Mouse (Mus musculus): ENCODE measurements around the gene Cytip.

The Cytip gene

DNA sequence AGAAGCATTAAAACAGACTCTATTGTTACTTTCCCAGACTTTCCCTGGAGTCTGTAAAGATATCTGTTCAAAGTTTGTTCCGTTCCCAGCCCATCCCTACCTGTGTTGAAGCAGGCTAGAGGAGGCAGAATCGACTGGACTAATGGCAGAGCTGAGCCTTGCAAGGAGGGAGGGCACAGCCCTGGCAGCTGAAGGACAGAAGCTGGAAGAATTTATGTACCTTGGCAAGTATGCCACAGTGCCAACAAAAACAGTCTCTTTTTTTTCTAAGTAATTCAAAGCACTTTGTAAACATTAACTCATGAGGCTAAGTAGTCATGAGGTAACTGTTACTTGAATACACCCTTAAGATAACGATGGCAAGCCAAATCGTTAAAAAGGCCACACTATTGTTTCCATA lies at the start of gene Cytip:
Gene Cytip, minus strand, starts transcription at position 187 of the 400 bp plus-strand sequence.
- no peak for DNase-seq

DNA sequence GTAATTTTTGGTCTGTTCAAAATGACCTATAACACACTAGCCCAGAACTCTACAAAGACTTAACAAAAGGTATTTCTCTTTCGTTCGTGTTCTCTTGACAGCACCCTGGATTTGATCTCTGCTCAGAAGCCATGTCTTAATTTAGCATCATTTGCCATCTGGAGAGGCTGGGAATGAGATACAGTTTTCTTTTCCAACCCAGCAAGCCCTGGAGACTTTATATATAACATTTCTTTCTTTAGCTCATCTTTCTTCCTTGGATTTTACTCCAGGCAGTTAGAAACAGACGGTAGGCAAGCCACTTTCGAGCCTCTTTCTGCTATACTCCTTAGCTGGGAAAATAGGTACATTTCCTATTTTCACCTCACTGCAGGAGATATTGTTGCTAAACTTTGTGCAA lies 45.3 kb upstream of the Cytip start:
- DNase-seq = no peak

DNA sequence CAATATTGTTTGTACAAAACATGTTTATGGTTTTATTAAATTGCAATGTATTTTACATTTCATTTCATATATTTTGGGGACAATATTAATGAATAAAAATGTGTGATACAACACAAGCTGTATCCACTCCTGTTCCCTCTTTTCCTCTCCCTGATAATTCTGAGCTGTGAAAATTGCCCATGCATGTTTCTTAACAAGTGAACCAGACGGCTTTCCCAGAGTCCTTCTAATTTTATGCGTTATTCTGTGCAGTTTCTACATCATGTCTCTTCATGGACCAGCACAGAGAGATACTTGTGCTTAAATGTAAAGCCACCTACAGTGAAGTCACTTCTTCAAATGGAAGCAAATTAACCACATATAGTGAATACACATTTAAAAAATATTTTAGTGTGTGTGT lies 42.2 kb upstream of the Cytip start:
- DNase-seq = no peak

DNA sequence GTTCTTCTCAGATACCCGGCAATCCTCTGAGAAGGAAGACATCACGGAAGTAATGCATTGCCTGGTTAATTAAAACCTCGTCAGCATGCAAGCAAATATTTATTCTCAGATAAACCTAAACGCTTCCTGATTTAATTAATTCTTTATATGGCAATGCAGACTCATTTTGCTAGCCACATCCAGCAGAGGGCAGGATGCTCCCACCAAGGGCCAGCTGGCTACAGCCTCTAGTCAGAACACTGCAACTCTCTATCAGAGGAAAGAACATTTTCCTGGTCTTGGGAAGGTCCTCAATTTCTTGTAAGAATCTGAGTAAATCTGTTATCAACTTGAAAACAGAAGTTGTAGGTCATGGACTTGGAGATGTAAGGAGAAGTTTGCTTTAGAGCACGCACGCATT lies 4.1 kb upstream of the Cytip start:
- peak; percentile 77 for DNase-seq

DNA sequence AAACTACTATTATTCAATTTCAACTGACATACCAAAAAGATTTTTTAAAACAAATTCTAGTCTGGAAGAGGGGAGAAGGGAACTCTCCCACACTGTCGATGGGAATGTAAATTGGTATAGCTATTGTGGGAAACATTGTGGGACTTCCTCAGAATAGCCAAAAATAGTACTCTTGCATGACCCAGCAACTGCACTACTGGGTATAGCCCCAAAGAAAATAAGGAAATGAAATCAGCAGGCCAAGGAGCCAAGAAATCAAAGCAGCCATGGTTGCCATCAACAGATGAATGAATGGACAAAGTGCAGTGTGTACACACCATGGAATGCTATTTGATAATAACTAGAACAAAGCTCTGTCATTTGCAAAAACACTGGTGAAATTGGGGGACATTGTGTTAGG lies 1.5 kb upstream of the Cytip start:
- no peak for DNase-seq

DNA sequence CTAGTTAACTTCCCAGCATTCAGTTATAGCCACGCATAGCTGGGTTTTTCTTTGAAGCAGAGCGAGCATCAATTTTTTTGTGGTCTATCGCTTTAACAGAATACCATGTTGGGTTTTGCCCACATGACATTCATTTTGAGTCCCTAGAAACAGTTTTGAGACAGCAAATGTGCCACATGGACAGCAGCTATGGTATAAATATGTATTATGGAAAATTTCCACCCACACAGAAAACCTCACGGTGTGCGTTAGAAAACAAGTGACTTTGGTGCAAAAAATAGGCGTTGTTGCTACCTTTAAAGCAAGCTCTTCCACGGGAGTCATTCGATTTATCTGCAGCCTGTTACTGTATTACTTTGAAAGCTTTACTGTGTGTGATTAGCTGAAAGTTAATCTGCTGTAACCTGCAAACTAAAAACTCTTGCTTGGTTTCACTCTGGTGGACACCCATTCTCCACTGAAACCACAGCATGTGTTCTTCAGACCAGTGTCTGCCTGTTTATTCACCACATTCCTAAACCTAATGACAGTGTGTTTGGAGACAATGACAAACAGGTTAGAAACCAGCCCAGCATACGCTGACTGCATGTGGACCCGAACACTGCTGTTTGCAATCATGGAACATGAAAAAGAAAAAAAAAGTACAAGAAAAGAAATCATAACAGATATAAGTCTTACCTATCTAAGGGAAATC lies 763 bp downstream of the Cytip start:
- DNase-seq = no peak

DNA sequence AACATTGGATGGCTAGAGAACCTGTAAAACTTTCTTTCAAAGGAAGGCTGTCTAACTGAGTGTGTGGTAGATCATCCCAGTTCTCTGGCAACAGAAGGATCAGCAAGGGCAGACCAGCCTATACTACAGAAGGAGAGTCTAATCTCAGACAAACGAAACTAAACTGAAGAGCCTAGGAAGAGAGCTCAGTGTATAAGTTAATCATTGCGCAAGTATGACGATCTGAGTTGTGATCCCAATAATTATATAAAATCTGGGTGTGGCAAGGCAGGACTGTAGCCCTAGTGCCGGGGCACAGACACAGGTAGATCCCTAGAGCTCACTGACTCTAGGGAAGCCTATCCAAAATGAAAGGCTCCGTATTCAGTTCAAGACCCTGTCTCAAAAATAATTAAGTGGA lies 3.2 kb downstream of the Cytip start:
- DNase-seq = no peak

DNA sequence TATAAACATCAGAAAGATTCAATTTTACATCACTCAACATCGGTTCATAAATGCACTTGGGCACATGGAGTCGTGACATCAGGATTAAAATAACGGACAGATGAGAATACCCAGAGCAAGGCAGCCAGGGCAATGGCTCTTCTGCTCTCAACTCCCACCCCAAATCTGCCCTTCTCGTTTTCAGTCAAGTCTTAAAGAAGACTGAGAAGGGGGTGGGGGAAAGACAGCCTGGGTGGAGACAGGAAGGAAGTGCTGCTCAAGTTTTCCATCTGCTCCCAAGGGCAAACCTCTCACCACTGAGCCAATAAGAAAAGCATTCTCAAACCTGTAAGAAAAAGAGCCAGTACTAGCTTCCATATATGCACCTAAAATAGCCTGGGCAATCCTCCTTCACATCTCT lies 5.8 kb downstream of the Cytip start:
- DNase-seq = no peak

DNA sequence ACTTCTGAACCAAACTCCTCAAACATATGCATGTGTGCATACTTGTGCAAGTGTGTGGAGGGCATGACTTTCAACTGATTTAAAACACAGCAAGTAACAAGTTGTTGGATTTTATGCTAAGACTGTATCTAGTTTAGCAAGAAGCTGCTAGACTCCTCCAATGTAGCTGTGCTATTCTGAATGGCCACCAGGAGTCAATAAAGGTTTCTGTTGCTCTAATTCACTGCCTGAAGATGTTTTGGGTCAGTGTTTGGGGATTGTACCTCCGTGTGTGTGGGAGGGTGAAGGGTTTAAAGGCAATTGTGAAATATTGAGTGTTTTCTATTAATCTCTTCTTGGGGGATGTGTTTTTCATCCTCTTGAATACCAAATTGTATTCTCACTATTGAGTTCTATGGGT lies 6.4 kb downstream of the Cytip start:
- DNase-seq = no peak

DNA sequence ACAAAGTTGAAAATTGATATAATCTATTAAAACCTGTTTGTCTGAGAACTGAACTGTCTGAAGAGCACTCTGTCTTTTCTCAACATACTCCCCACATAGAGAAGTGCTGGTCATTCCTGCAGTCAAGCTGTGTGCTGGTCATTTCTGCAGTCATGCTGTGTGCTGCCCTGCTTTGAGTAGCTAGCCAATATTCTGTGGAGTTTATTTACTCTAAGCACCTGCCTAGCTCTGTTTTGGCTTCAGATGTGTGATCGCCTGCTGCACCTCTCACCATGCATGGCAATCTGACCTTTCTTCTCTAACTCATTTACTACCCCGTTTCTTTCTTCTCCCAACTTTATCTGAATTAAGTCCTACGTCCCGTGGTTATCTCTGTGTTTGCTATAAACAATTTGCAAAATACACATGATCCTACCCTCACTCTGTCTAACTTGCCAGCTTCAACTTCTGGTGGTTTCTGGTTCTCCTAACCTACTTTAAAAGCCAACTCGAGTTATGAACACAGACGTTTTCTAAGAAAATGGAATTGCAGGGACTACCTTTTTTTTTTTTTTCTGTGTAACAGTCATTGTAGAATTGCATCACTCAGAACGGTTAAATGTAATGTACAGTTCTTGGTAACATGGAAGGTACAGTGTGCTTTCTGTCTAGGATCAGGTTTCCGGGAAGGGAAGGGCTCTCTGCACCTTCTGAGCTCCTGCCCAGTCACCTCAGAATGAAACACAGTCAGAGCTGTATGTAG lies 7.9 kb downstream of the Cytip start:
- DNase-seq = no peak

DNA sequence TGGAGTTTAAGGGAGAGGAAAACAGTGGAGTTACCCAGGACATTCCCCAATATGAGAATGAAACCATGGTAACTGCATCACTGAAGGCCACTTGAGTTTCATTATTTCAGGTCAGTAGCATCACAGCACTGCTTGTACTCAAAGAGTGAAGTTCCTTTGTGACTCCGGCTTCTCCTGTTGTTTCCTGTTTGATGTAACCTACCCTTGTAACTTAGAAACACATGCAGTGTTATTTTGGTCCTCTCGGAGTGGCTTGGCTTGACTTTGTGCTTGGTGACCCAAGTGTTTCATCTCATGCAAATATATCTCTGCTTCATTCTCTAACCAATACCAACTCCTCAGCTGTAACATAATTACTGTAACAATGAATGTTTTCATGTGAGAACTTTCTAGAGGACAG lies 11.1 kb downstream of the Cytip start:
- no peak for DNase-seq

DNA sequence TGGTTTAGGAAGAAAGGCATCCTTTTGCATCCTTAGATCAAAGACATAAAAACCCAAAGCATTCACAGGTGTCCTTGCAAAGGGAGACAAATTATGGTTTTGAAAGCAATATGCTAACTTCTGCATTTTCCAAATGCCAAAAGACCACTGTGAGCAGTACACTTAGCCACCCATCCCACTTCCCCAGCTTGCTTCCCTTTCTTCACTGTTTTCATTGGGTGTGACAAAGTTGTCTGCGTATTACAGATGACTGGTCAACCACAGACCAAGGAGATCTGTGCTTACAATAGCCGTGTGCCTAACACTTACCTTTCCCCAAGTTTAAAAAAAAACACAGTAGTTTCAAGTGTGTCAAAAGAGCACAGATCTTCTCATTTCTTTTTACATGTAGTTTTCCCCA lies 11.7 kb downstream of the Cytip start:
- DNase-seq = no peak

DNA sequence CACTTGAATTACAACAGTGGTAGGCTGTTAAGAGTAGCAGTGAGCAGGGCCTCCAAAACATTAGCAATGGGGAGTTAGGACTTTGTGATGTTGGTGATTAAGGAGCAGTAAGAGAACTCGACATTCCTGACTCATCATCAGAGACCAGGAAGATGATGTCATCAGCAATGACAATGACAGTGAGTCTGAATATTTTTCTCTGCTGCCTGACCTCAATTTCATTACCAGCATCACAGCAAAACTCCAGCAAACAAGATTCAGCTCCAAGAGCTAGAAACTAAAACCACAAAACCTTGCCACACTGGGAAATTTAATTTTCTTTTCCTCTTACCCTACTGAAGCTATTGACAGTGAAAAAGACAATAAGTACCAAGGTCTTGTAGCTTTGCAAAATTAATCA lies 14.6 kb downstream of the Cytip start:
- DNase-seq = no peak

DNA sequence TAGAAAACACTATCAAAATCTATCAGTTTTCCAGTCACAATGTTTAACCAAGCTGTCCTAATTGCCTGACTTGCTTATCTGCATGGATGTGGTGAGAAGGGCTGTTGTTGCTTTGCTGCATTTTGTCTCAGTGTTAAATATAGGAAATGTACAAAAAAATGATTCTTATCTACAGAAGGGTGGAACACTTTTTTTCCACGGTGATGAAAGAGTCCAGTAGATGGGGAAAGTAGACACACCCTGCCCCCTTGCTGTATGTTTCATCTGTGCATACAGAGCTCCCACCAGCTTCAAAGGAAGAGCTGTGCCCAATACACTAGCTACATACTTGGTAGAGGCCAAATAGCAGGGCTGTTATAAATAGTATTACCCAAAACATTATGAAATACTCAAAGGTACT lies 16.3 kb downstream of the Cytip start:
- no peak for DNase-seq

DNA sequence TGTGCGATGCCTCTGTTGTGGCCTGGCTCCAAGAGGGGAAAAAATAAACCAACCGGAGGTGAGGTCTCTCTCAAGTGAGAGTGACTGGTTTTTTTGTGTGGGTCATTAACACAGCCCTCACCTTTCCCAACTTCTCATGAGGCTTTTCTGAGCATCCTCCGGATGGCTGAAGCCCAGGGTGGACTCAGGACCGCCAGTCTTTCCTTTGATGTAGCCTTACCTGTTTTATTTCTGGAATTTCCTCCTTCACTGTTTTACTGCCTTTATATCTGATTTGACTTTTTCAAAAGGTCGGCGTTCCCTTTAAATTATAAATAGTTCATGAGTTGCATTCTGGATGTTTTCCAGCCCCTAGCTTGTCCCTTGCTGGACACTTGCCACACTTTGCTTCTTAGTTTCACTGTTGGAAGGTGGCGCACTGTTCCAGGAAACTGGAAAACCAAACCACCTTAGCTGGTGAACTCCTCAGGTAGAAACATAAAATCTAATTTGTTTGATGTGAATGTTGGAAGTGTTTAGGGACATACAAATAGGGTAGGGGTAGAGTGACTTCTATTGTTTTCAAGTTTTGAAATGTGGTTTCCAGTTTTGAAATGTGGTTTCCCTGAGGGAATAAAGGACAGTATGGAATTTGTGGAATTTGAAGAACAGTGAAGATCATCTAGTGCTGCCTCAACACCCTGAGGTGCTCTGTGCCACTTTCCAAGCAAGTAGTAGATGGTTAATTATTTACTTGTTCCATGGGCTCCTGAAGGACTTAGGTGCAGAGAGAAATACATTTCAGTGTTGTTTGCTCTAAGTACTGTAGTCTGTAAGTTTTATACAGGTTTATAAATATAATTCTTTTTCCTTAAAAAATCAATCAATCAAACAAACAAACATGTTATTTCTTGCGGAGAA lies 19.7 kb downstream of the Cytip start:
- DNase-seq = no peak

DNA sequence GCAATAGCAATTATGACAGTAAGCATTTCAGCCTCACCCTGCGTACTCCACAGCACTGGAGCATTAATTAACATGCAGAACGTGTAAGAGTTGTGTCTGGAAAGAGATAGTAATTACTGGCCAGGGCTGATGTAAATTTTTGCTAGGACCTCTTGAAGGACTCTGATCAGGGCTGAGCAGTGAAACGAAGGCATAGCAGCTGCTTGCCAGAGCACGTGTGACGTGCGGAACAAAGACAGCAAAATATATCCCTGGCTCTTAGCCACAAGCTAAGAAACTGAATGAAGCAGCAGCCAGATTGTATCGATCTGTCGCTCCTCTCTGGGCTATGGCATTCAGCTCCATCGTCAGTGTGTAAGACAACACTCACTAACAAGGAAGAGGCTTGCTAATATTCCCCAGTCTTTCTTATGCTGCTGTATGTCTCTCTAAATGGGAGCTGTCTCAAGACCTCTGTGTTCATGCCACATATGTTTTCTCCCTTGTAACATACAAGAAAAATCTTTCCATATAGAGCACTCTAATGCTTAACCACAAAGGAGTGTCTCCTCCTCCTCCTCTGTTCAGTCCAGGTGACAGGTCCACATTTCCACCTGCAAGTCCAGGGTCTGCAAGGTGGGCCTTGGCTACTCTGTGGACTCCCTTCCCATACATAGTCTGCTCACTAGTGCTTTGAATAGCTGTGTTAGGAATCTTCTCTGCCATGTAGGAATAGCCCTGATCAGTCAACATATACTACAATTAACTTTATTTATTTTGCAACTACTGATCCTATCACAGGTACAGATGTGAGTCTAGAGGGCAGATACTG lies 20.7 kb downstream of the Cytip start:
- no peak for DNase-seq

DNA sequence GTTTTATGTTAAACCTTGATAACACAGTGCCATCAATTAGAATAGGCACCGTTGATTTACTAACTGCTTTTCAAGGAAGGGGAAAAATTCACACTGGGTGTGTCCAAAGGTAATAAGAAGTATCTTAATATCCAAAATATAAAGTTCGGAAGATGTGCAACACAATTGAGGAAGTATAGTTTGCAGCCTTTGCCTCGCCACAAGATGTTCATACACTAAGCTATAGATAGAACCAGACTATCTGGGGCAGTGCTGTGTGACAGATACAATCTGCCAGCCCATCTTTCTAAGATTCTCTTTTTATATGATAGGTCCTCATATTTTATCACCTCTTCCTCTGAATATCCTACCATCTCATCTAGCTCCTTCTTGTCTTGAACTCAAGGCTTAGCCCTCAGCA lies 22.4 kb downstream of the Cytip start:
- no peak for DNase-seq

DNA sequence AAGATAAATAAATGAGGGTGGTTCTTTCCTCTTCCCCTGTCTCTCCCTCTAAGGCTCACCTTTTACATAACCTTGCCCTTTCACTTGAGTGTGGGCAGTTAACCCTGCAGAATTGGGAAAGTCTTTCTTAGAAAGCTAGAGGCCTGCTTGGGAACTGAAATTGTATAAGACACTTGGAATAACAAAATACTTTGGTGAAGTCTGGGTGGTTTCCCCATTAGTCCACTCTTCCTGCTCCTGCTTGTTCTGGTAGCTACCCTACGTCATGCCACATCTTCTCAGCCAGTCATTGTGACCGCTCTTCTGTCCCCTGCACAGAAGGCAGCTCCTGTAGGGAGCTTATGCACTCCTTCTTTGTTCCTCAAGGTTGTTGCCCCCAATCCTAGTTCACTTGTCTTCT lies 26.2 kb downstream of the Cytip start:
- DNase-seq = no peak

DNA sequence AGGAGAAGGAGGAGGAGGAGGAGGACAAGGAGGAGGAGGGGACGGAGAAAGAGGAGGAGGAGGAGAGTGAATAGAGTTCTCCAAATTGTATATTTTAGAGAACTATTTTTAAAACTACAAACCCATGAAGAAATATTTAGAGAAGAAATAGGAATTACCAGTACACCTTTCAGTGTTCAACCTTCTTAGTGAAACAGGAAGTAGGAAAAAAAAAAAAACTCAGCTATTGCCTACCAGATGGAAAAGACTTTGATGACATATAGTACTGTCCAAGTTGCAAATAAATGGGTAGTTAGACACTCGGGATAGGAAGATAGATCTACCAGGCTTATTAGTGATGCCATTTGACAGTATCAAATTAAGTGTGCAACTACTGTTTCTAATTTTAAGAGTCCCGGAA lies 27.7 kb downstream of the Cytip start:
- no peak for DNase-seq

DNA sequence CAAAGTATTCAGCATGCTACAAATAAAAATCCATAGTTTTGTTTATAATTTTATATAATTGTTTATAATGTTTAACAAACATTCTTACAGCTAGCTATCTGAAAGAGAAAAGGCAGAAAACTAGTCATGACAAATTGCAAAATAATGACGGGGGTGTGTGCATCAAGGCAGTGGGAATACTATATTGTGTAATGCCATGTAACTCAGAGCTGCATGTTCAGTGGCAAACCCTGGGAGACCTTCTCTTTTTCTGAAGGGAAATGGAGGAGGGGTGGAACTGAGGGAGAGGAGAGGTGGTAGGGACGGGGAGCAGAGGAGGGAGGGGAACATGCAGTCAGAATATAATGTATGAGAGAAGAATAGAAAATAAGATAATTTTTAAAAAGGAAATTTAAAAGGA lies 28.6 kb downstream of the Cytip start:
- no peak for DNase-seq

DNA sequence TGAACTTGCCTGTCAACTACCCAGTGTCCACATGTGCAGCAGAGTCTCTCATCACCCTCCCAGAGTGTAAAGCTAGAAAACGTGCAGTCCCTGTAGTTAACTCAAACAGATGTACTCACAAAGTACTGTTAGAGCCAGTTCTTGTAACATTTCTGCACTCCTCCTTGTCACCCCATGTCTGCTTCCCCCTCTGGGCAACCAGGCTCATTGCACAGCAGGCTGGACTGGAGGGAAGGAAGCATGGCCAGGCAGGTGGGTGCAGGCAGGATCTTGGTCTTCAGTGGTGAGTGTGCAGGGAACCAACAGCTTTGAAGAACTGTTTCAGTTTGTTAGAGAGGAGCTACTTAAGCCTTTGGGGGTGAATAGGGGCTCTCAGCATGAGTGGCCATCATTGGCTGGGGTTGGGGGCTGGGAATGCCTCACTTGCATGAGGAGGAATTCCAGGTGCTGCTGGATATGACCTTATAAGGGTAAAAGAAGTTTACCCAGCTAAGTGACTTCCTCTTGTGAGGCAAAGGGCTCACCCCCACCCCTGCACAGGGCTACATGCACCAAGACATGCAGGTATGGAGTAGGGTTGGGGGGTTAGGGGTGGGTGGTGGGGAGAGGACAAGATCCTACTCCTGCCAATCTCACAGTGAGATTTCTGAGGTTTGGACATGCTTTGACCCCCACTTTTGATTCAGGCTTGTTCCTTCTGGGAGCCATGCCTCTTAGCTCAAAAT lies 31.7 kb downstream of the Cytip start:
- no peak for DNase-seq

DNA sequence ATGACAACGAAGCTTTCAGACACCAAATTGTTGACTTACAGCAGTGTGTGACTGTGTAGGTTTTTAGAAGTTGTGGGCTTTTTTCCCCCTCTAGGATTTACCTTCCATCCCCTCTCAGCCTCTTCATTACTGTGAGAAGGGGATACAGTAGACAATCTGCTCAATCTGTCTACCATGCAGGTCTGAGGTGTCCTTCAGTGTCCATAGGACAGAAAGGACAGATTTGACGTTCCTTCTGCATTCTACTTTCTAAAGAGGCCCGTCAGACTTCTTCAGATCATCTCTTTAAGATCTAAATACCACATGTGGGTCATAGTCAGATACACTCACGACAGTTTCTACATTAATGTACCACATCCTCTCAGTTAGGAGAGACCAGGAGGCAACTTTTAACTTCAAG lies 33.5 kb downstream of the Cytip start:
- DNase-seq = no peak

Data from right cerebral cortex, postnatal 14 days (tissue).